ENCODE assay signal across 9 mouse cellular contexts in the genomic region with DNA sequence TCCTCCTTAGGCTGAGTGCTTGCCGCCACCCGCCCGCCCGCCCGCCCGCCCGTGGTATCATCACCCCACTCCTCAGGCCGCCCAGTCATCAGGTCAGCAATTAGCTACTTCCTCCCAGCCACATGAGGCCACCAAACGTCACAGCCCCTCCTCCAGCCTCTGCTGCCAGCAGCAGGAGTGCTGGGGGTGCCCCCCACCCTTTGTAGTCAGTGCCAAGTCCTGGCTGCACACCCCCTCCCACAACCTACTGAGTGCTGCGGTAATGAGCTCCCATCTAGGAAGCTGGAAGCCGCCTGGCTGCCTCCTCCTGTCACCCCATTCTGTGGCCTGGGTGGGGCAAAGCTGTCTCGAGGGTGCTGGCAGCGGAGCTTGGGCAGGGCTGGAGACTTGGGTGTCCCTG.
DNase-seq lines count a peak whose midpoint lies in the region; ATAC-seq and TF ChIP-seq lines count a peak whose summit lies in the region.
"Had no signal": no experiment of that assay in that cellular context is flagged by ENCODE, and none has a peak within 500 bp of the region (broad histone marks: within the 10 kb centered on the region; RNA-seq: fewer than 3 reads in every experiment).

No protein-coding gene starts in this region.

- no peak for TF ChIP-seq CTCF in cerebellum, adult 2 months (IDR thresholded peaks at IDR 0.05; ENCODE audit: borderline replicate concordance, insufficient read depth, low read depth, low read length)

- 38% methylated on average over 13 of the region's 13 CpGs for WGBS in intestine, embryonic 15.5 days
- WGBS in neural tube, embryonic 14.5 days: 41% methylated on average over 13 of the region's 13 CpGs
- 76% methylated on average over 13 of the region's 13 CpGs for WGBS in cerebellum, adult 2 months
- WGBS in kidney, embryonic 14.5 days: 23% methylated on average over 13 of the region's 13 CpGs

- no peaks in the 10 kb centered on the region for H3K9me3 ChIP-seq in intestine, embryonic 15.5 days
- no peaks in the 10 kb centered on the region for H3K9me3 ChIP-seq in neural tube, embryonic 14.5 days (ENCODE audit: control insufficient read depth, low read length)
- no peaks in the 10 kb centered on the region for H3K9me3 ChIP-seq in kidney, embryonic 14.5 days (ENCODE audit: control insufficient read depth, low read length)

- no peaks in the 10 kb centered on the region for H3K36me3 ChIP-seq in intestine, embryonic 15.5 days
- no peaks in the 10 kb centered on the region for H3K36me3 ChIP-seq in neural tube, embryonic 14.5 days (ENCODE audit: control insufficient read depth, insufficient read depth, low read length)
- no peaks in the 10 kb centered on the region for H3K36me3 ChIP-seq in kidney, embryonic 14.5 days (ENCODE audit: control insufficient read depth, insufficient read depth, low read length)

- peaks cover 28% of the 10 kb centered on the region for H3K4me1 ChIP-seq in intestine, embryonic 15.5 days (replicated peaks)
- 0 out of 2 replicates have a peak, but pooled peaks cover 3% of the 10 kb centered on the region for H3K4me1 ChIP-seq in neural tube, embryonic 14.5 days (ENCODE audit: control insufficient read depth, insufficient read depth, low read length)
- peaks cover 21% of the 10 kb centered on the region for H3K4me1 ChIP-seq in cerebellum, adult 2 months (ENCODE audit: control insufficient read depth, insufficient read depth, low read length)
- peaks cover 23% of the 10 kb centered on the region for H3K4me1 ChIP-seq in kidney, embryonic 14.5 days (ENCODE audit: control insufficient read depth, insufficient read depth, low read length)

- H3K27me3 ChIP-seq in intestine, embryonic 15.5 days (replicated peaks): peaks cover 9% of the 10 kb centered on the region; the same call in 1 of the 2 replicates
- 0 out of 2 replicates have a peak, but pooled peaks cover 3% of the 10 kb centered on the region for H3K27me3 ChIP-seq in neural tube, embryonic 14.5 days (ENCODE audit: control insufficient read depth, insufficient read depth, low read length)
- no peaks in the 10 kb centered on the region for H3K27me3 ChIP-seq in cerebellum, adult 2 months (ENCODE audit: control insufficient read depth, insufficient read depth, low read length)
- peaks cover 9% of the 10 kb centered on the region for H3K27me3 ChIP-seq in kidney, embryonic 14.5 days (ENCODE audit: control insufficient read depth, insufficient read depth, low read length)

- peak; percentile 45 to 59 for DNase-seq in layer of hippocampus, postnatal 14 days (ENCODE audit: low spot score in 2 of 2)
- DNase-seq in layer of hippocampus, adult 11-12 months (ENCODE audit: low spot score): no peak
- no peak for DNase-seq in cerebellum, adult 2 months
- DNase-seq in heart, adult 8-10 months (ENCODE audit: low spot score): no peak

- H3K4me3 ChIP-seq in intestine, embryonic 15.5 days (replicated peaks): no peak overlapping the region
- H3K4me3 ChIP-seq in neural tube, embryonic 14.5 days (ENCODE audit: low read depth, low read length): no peak overlapping the region
- H3K4me3 ChIP-seq in cerebellum, adult 2 months (replicated peaks; ENCODE audit: insufficient read depth, low read depth, low read length): no peak overlapping the region
- no peak overlapping the region for H3K4me3 ChIP-seq in kidney, embryonic 14.5 days (ENCODE audit: low read length)

- H3K9ac ChIP-seq in intestine, embryonic 15.5 days: no peak overlapping the region
- H3K9ac ChIP-seq in neural tube, embryonic 14.5 days (replicated peaks; ENCODE audit: low read depth, low read length): no peak overlapping the region
- no peak overlapping the region for H3K9ac ChIP-seq in kidney, embryonic 14.5 days (ENCODE audit: low read depth, low read length)
- H3K9ac ChIP-seq: liver, embryonic 14.5 days had no signal

- H3K4me2 ChIP-seq in intestine, embryonic 15.5 days (replicated peaks): peak overlapping the region; percentile 18; the same call in 1 of the 2 replicates
- H3K4me2 ChIP-seq in neural tube, embryonic 14.5 days (ENCODE audit: low read depth, low read length): no peak overlapping the region
- H3K4me2 ChIP-seq in kidney, embryonic 14.5 days (replicated peaks; ENCODE audit: low read depth, low read length): no peak overlapping the region

- TF ChIP-seq POLR2A in cerebellum, adult 2 months (IDR thresholded peaks at IDR 0.05; ENCODE audit: borderline replicate concordance, insufficient read depth, low read length): no peak

- peak; percentile 40; the same call in 1 of the 2 replicates for ATAC-seq in common myeloid progenitor, adult 5-6 weeks (replicated peaks; ENCODE audit: low read depth, poor library complexity, severe bottlenecking)
- ATAC-seq in intestine, embryonic 15.5 days: peak; percentile 52
- ATAC-seq in neural tube, embryonic 14.5 days (ENCODE audit: low read depth): peak; percentile 28; the same call in 1 of the 2 replicates
- no peak; the same call in 1 of the 2 replicates for ATAC-seq in kidney, embryonic 14.5 days (ENCODE audit: low FRiP score, low TSS enrichment)

- no peak overlapping the region for H3K27ac ChIP-seq in intestine, embryonic 15.5 days
- H3K27ac ChIP-seq in neural tube, embryonic 14.5 days (ENCODE audit: low read depth, low read length): no peak overlapping the region
- no peak overlapping the region for H3K27ac ChIP-seq in cerebellum, adult 2 months (ENCODE audit: insufficient read depth, low read length)
- H3K27ac ChIP-seq in kidney, embryonic 14.5 days (ENCODE audit: low read depth, low read length): no peak overlapping the region
- H3K27ac ChIP-seq: liver, embryonic 14.5 days had no signal

Comparison
In these comparisons a context has a peak if more than half of its experiments do, and no peak if none do; other contexts are left out.
1. DNase-seq: peak in layer of hippocampus, postnatal 14 days (2 of 2); none in layer of hippocampus, adult 11-12 months (single experiment), cerebellum, adult 2 months (0 of 2) and heart, adult 8-10 months (single experiment).